Mouse (Mus musculus): Measurements from ENCODE around the gene Memo1. TPM values are rescaled to one million over a fixed set of nuclear protein-coding genes. Genes with fewer than 3 reads are reported as not detected.
A peak's percentile ranks its signal among the peaks of the same experiment; 100 is the strongest.

Memo1 gene
- total and polyA plus RNA-seq, 3 experiments = 63.1 to 75.3 TPM; not detected in 1

- DNase-seq (ENCODE audit: low read depth, low spot score) = no peak
- no peaks in the 10 kb centered on the region for H3K9me3 ChIP-seq (replicated peaks; ENCODE audit: insufficient read depth, low read length)
- no peaks in the 10 kb centered on the region for H3K27me3 ChIP-seq (ENCODE audit: control insufficient read depth in 1 of 2, insufficient read depth in 2 of 2, low read length in 2 of 2)
- no peaks in the 10 kb centered on the region for H3K4me1 ChIP-seq (ENCODE audit: control insufficient read depth in 1 of 2, insufficient read depth in 2 of 2, low read length in 2 of 2)
- H3K4me3 ChIP-seq (ENCODE audit: control insufficient read depth in 1 of 2, insufficient read depth in 1 of 2, low read depth in 2 of 2, low read length in 2 of 2) = no peak overlapping the region
- no peak for TF ChIP-seq TBP (IDR thresholded peaks at IDR 0.05; ENCODE audit: low read depth, low read length)
- TF ChIP-seq ETS1 (IDR thresholded peaks at IDR 0.05; ENCODE audit: low read depth, low read length) = no peak
- TF ChIP-seq RAD21 (IDR thresholded peaks at IDR 0.05; ENCODE audit: low read depth, low read length) = no peak
- TF ChIP-seq CHD2 (IDR thresholded peaks at IDR 0.05; ENCODE audit: low read length) = no peak
- no peak for TF ChIP-seq ZC3H11A (IDR thresholded peaks at IDR 0.05; ENCODE audit: low read depth, low read length)
- no peak for TF ChIP-seq MEF2A (IDR thresholded peaks at IDR 0.05; ENCODE audit: extremely low read depth, insufficient replicate concordance, low read depth, low read length, poor library complexity, severe bottlenecking)
- no peak for TF ChIP-seq KAT2A (conservative IDR thresholded peaks at IDR 0.05; ENCODE audit: low read depth, low read length)
- TF ChIP-seq EP300 (IDR thresholded peaks at IDR 0.05; ENCODE audit: low read depth in 1 of 2, low read length in 2 of 2) = no peak
- TF ChIP-seq USF2 (IDR thresholded peaks at IDR 0.05; ENCODE audit: borderline replicate concordance in 1 of 2, insufficient read depth in 1 of 2, low read depth in 1 of 2, low read length in 2 of 2) = no peak
- TF ChIP-seq HCFC1 (IDR thresholded peaks at IDR 0.05; ENCODE audit: low read depth, low read length) = no peak
- TF ChIP-seq ZKSCAN1 (IDR thresholded peaks at IDR 0.05; ENCODE audit: low read depth, low read length) = no peak
- no peak for TF ChIP-seq JUND (IDR thresholded peaks at IDR 0.05; ENCODE audit: low read depth, low read length)
- no peak for TF ChIP-seq SMC3 (IDR thresholded peaks at IDR 0.05; ENCODE audit: low read depth, low read length)
- no peak for TF ChIP-seq POLR2A (IDR thresholded peaks at IDR 0.05; ENCODE audit: control insufficient read depth in 1 of 2, insufficient read depth in 1 of 2, low read depth in 1 of 2, low read length in 2 of 2, poor library complexity in 1 of 2)
- no peak for TF ChIP-seq NELFE (IDR thresholded peaks at IDR 0.05; ENCODE audit: low read depth, low read length)
- TF ChIP-seq MYC (IDR thresholded peaks at IDR 0.05; ENCODE audit: low read depth, low read length) = no peak
- no peak for TF ChIP-seq TCF12 (IDR thresholded peaks at IDR 0.05; ENCODE audit: low read depth, low read length)
- TF ChIP-seq ZMIZ1 (IDR thresholded peaks at IDR 0.05; ENCODE audit: low read depth, low read length) = no peak
- H3K27ac ChIP-seq (ENCODE audit: control insufficient read depth, low read depth, low read length) = no peak overlapping the region
- H3K36me3 ChIP-seq (ENCODE audit: control insufficient read depth in 1 of 2, insufficient read depth in 2 of 2, low read length in 2 of 2) = peaks cover 0 to 17% of the 10 kb centered on the region in 2 experiments; a peak in 2 of 4 replicates
- no peak overlapping the region for H3K9ac ChIP-seq (ENCODE audit: control insufficient read depth, low read depth, low read length, poor library complexity, severe bottlenecking)
- no peaks in the 10 kb centered on the region for H3K79me2 ChIP-seq (ENCODE audit: control insufficient read depth, insufficient read depth, low read length, poor library complexity)
Measured at GRCm38 (mm10) chr17:74195943-74196342, 99.4 kb downstream of the Memo1 start.

GRCm38 (mm10) chr17:74194755-74195154 lies 100.6 kb downstream of the Memo1 start:
- no peaks in the 10 kb centered on the region for H3K27me3 ChIP-seq (ENCODE audit: control insufficient read depth in 1 of 2, insufficient read depth in 2 of 2, low read length in 2 of 2)
- no peaks in the 10 kb centered on the region for H3K79me2 ChIP-seq (ENCODE audit: control insufficient read depth, insufficient read depth, low read length, poor library complexity)
- no peak overlapping the region for H3K9ac ChIP-seq (ENCODE audit: control insufficient read depth, low read depth, low read length, poor library complexity, severe bottlenecking)
- no peak overlapping the region for H3K4me3 ChIP-seq (ENCODE audit: control insufficient read depth in 1 of 2, insufficient read depth in 1 of 2, low read depth in 2 of 2, low read length in 2 of 2)
- H3K27ac ChIP-seq (ENCODE audit: control insufficient read depth, low read depth, low read length) = no peak overlapping the region
- DNase-seq (ENCODE audit: low read depth, low spot score) = peak; percentile 45
- no peaks in the 10 kb centered on the region for H3K9me3 ChIP-seq (replicated peaks; ENCODE audit: insufficient read depth, low read length)
- peaks cover 0 to 14% of the 10 kb centered on the region in 2 experiments; a peak in 2 of 4 replicates for H3K36me3 ChIP-seq (ENCODE audit: control insufficient read depth in 1 of 2, insufficient read depth in 2 of 2, low read length in 2 of 2)
- H3K4me1 ChIP-seq (ENCODE audit: control insufficient read depth in 1 of 2, insufficient read depth in 2 of 2, low read length in 2 of 2) = no peaks in the 10 kb centered on the region
- TF ChIP-seq SMC3 (IDR thresholded peaks at IDR 0.05; ENCODE audit: low read depth, low read length) = no peak
- TF ChIP-seq JUND (IDR thresholded peaks at IDR 0.05; ENCODE audit: low read depth, low read length) = no peak
- no peak for TF ChIP-seq MYB (IDR thresholded peaks at IDR 0.05; ENCODE audit: low read depth, low read length)
- no peak for TF ChIP-seq BHLHE40 (IDR thresholded peaks at IDR 0.05; ENCODE audit: borderline replicate concordance, low read depth, low read length)
- TF ChIP-seq GATA1 (IDR thresholded peaks at IDR 0.05; ENCODE audit: low read depth, low read length) = no peak
- TF ChIP-seq UBTF (IDR thresholded peaks at IDR 0.05; ENCODE audit: borderline replicate concordance, insufficient read depth, low read depth, low read length) = no peak
- TF ChIP-seq CHD1 (IDR thresholded peaks at IDR 0.05; ENCODE audit: low read depth, low read length) = no peak
- TF ChIP-seq POLR2AphosphoS5 (IDR thresholded peaks at IDR 0.05; ENCODE audit: borderline replicate concordance, low read depth, low read length) = no peak
- TF ChIP-seq NELFE (IDR thresholded peaks at IDR 0.05; ENCODE audit: low read depth, low read length) = no peak
- TF ChIP-seq USF1 (IDR thresholded peaks at IDR 0.05; ENCODE audit: low read depth, low read length) = no peak
- no peak for TF ChIP-seq KAT2A (conservative IDR thresholded peaks at IDR 0.05; ENCODE audit: low read depth, low read length)
- TF ChIP-seq RCOR1 (IDR thresholded peaks at IDR 0.05; ENCODE audit: low read depth, low read length) = no peak
- no peak for TF ChIP-seq ELF1 (IDR thresholded peaks at IDR 0.05; ENCODE audit: low read depth, low read length)
- no peak for TF ChIP-seq MAX (IDR thresholded peaks at IDR 0.05; ENCODE audit: low read length)
- TF ChIP-seq E2F4 (IDR thresholded peaks at IDR 0.05; ENCODE audit: borderline replicate concordance, low read depth, low read length) = no peak
- TF ChIP-seq CTCF (IDR thresholded peaks at IDR 0.05 in 2 of 3, conservative IDR thresholded peaks at IDR 0.05 in 1 of 3; ENCODE audit: control insufficient read depth in 1 of 3, insufficient read depth in 1 of 3, low read depth in 2 of 3, low read length in 3 of 3, poor library complexity in 1 of 3, severe bottlenecking in 1 of 3) = no peak
- no peak for TF ChIP-seq POLR2A (IDR thresholded peaks at IDR 0.05; ENCODE audit: control insufficient read depth in 1 of 2, insufficient read depth in 1 of 2, low read depth in 1 of 2, low read length in 2 of 2, poor library complexity in 1 of 2)
- TF ChIP-seq ZKSCAN1 (IDR thresholded peaks at IDR 0.05; ENCODE audit: low read depth, low read length) = no peak
